Mouse (Mus musculus): Measurements from ENCODE around the gene Arfgap2. TPM values are rescaled to one million over a fixed set of nuclear protein-coding genes. Genes with fewer than 3 reads are reported as not detected.

The Arfgap2 gene
- polyA plus RNA-seq, 1 experiment, result 93.9 TPM

- TF ChIP-seq POLR2A (IDR thresholded peaks at IDR 0.05; ENCODE audit: control insufficient read depth, extremely low read depth, insufficient read depth, low read length, poor library complexity) (no peak), CTCF (IDR thresholded peaks at IDR 0.05; ENCODE audit: borderline replicate concordance, control insufficient read depth, extremely low read depth, insufficient read depth, low read length, poor library complexity) (no peak)
- Histone ChIP-seq H3K27ac (ENCODE audit: control insufficient read depth, insufficient read depth, low read length) (no peak overlapping the region), H3K4me1 (replicated peaks; ENCODE audit: control insufficient read depth, insufficient read depth, low read length) (no peaks in the 10 kb centered on the region; the same call in 1 of the 2 replicates), H3K36me3 (ENCODE audit: control insufficient read depth, insufficient read depth, low read length) (no peaks in the 10 kb centered on the region), H3K27me3 (ENCODE audit: control insufficient read depth, insufficient read depth, low read length) (no peaks in the 10 kb centered on the region), H3K4me3 (ENCODE audit: control insufficient read depth, insufficient read depth, low read length) (no peak overlapping the region)
- DNase-seq, result no peak
- 55% methylated on average over 3 of the region's 3 CpGs for WGBS
Observed at GRCm38 (mm10) chr2:91302845-91303244, 38.1 kb downstream of the Arfgap2 start.

- H3K27me3 ChIP-seq (ENCODE audit: control insufficient read depth, insufficient read depth, low read length), result no peaks in the 10 kb centered on the region
- peaks cover 9% of the 10 kb centered on the region for H3K4me1 ChIP-seq (replicated peaks; ENCODE audit: control insufficient read depth, insufficient read depth, low read length)
- no peak overlapping the region for H3K27ac ChIP-seq (ENCODE audit: control insufficient read depth, insufficient read depth, low read length)
- no peaks in the 10 kb centered on the region for H3K36me3 ChIP-seq (ENCODE audit: control insufficient read depth, insufficient read depth, low read length)
- DNase-seq, result no peak
- TF ChIP-seq POLR2A (IDR thresholded peaks at IDR 0.05; ENCODE audit: control insufficient read depth, extremely low read depth, insufficient read depth, low read length, poor library complexity) (no peak), CTCF (IDR thresholded peaks at IDR 0.05; ENCODE audit: borderline replicate concordance, control insufficient read depth, extremely low read depth, insufficient read depth, low read length, poor library complexity) (no peak)
- H3K4me3 ChIP-seq (ENCODE audit: control insufficient read depth, insufficient read depth, low read length), result no peak overlapping the region
- 97% methylated on average over 9 of the region's 9 CpGs for WGBS
Observed at GRCm38 (mm10) chr2:91305926-91306325, 41.2 kb downstream of the Arfgap2 start.

- Histone ChIP-seq H3K4me3 (ENCODE audit: control insufficient read depth, insufficient read depth, low read length) (no peak overlapping the region), H3K36me3 (ENCODE audit: control insufficient read depth, insufficient read depth, low read length) (no peaks in the 10 kb centered on the region), H3K27me3 (ENCODE audit: control insufficient read depth, insufficient read depth, low read length) (no peaks in the 10 kb centered on the region), H3K4me1 (replicated peaks; ENCODE audit: control insufficient read depth, insufficient read depth, low read length) (peaks cover 9% of the 10 kb centered on the region), H3K27ac (ENCODE audit: control insufficient read depth, insufficient read depth, low read length) (no peak overlapping the region)
- DNase-seq, result no peak
- no peak for TF ChIP-seq POLR2A (IDR thresholded peaks at IDR 0.05; ENCODE audit: control insufficient read depth, extremely low read depth, insufficient read depth, low read length, poor library complexity)
- no peak for TF ChIP-seq CTCF (IDR thresholded peaks at IDR 0.05; ENCODE audit: borderline replicate concordance, control insufficient read depth, extremely low read depth, insufficient read depth, low read length, poor library complexity)
Observed at GRCm38 (mm10) chr2:91306589-91306988, 41.8 kb downstream of the Arfgap2 start.

- Histone ChIP-seq H3K4me3 (ENCODE audit: control insufficient read depth, insufficient read depth, low read length) (no peak overlapping the region), H3K36me3 (ENCODE audit: control insufficient read depth, insufficient read depth, low read length) (no peaks in the 10 kb centered on the region), H3K4me1 (replicated peaks; ENCODE audit: control insufficient read depth, insufficient read depth, low read length) (peaks cover 9% of the 10 kb centered on the region), H3K27me3 (ENCODE audit: control insufficient read depth, insufficient read depth, low read length) (no peaks in the 10 kb centered on the region), H3K27ac (ENCODE audit: control insufficient read depth, insufficient read depth, low read length) (peak overlapping the region; percentile 51; the same call in 1 of the 2 replicates)
- DNase-seq, result peak; percentile 75
- TF ChIP-seq CTCF (IDR thresholded peaks at IDR 0.05; ENCODE audit: borderline replicate concordance, control insufficient read depth, extremely low read depth, insufficient read depth, low read length, poor library complexity), result no peak
- TF ChIP-seq POLR2A (IDR thresholded peaks at IDR 0.05; ENCODE audit: control insufficient read depth, extremely low read depth, insufficient read depth, low read length, poor library complexity), result no peak
- 4% methylated on average over 5 of the region's 5 CpGs for WGBS
Observed at GRCm38 (mm10) chr2:91308680-91309079, 43.9 kb downstream of the Arfgap2 start.

GRCm38 (mm10) chr2:91309546-91309945, 44.8 kb downstream of the Arfgap2 start:
- Histone ChIP-seq H3K36me3 (ENCODE audit: control insufficient read depth, insufficient read depth, low read length) (no peaks in the 10 kb centered on the region), H3K27ac (ENCODE audit: control insufficient read depth, insufficient read depth, low read length) (no peak overlapping the region), H3K27me3 (ENCODE audit: control insufficient read depth, insufficient read depth, low read length) (no peaks in the 10 kb centered on the region), H3K4me3 (ENCODE audit: control insufficient read depth, insufficient read depth, low read length) (no peak overlapping the region), H3K4me1 (replicated peaks; ENCODE audit: control insufficient read depth, insufficient read depth, low read length) (peaks cover 9% of the 10 kb centered on the region)
- WGBS, result 84% methylated on average over 3 of the region's 3 CpGs
- DNase-seq, result no peak
- TF ChIP-seq CTCF (IDR thresholded peaks at IDR 0.05; ENCODE audit: borderline replicate concordance, control insufficient read depth, extremely low read depth, insufficient read depth, low read length, poor library complexity) (no peak), POLR2A (IDR thresholded peaks at IDR 0.05; ENCODE audit: control insufficient read depth, extremely low read depth, insufficient read depth, low read length, poor library complexity) (no peak)

- peaks cover 9% of the 10 kb centered on the region for H3K4me1 ChIP-seq (replicated peaks; ENCODE audit: control insufficient read depth, insufficient read depth, low read length)
- no peak for DNase-seq
- H3K4me3 ChIP-seq (ENCODE audit: control insufficient read depth, insufficient read depth, low read length), result no peak overlapping the region
- no peak overlapping the region for H3K27ac ChIP-seq (ENCODE audit: control insufficient read depth, insufficient read depth, low read length)
- H3K27me3 ChIP-seq (ENCODE audit: control insufficient read depth, insufficient read depth, low read length), result no peaks in the 10 kb centered on the region
- TF ChIP-seq POLR2A (IDR thresholded peaks at IDR 0.05; ENCODE audit: control insufficient read depth, extremely low read depth, insufficient read depth, low read length, poor library complexity), result no peak
- no peak for TF ChIP-seq CTCF (IDR thresholded peaks at IDR 0.05; ENCODE audit: borderline replicate concordance, control insufficient read depth, extremely low read depth, insufficient read depth, low read length, poor library complexity)
- no peaks in the 10 kb centered on the region for H3K36me3 ChIP-seq (ENCODE audit: control insufficient read depth, insufficient read depth, low read length)
- 91% methylated on average over 10 of the region's 10 CpGs for WGBS
Observed at GRCm38 (mm10) chr2:91312578-91313311, 48.0 kb downstream of the Arfgap2 start.

Measured in thymus, adult 2 months (tissue).